Mouse (Mus musculus): Measurements from ENCODE around the gene Elf1.

- no peak for TF ChIP-seq CTCF (IDR thresholded peaks at IDR 0.05)
- TF ChIP-seq EP300 (IDR thresholded peaks at IDR 0.05), result no peak
These were observed 20.6 kb upstream of the Elf1 start for GRCm38 (mm10) chr14:79460401-79460800.

Data from lung, postnatal 0 days (tissue).